8 mouse cellular contexts compared by ENCODE assay signal in genomic region chr5:106756937-106757371, GRCm38 (mm10). TPM values are rescaled to one million over a fixed set of nuclear protein-coding genes. Genes with fewer than 3 reads are reported as not detected.
A peak's percentile ranks its signal among the peaks of the same experiment; 100 is the strongest.
DNase-seq lines count a peak whose midpoint lies in the region; ATAC-seq and TF ChIP-seq lines count a peak whose summit lies in the region.

No protein-coding gene starts in this region.

- H3K4me2 ChIP-seq in kidney, embryonic 16.5 days (replicated peaks; ENCODE audit: low read depth, low read length): peak overlapping the region; percentile 51
- peak overlapping the region; percentile 64 for H3K4me2 ChIP-seq in forebrain, embryonic 13.5 days
- H3K4me2 ChIP-seq in liver, embryonic 15.5 days: peak overlapping the region; percentile 35

- peak; percentile 75 for ATAC-seq in kidney, embryonic 16.5 days (ENCODE audit: low FRiP score, low TSS enrichment)
- ATAC-seq in forebrain, embryonic 13.5 days: peak; percentile 88
- no peak for ATAC-seq in liver, embryonic 15.5 days (ENCODE audit: insufficient read depth)

- DNase-seq in kidney, adult 2 months: no peak
- peak; percentile 68 for DNase-seq in ZHBTc4 (ENCODE audit: low read depth, low spot score)
- DNase-seq in thymus, postnatal 10 days (ENCODE audit: low spot score in 2 of 2): peak; percentile 49 to 52
- no peak for DNase-seq in layer of hippocampus, adult 9-10 months (ENCODE audit: low spot score)
- DNase-seq in left cerebral cortex, adult 8-10 months (ENCODE audit: low spot score in 2 of 2): no peak

- peak overlapping the region; percentile 24 for H3K4me3 ChIP-seq in kidney, embryonic 16.5 days (ENCODE audit: low read length)
- H3K4me3 ChIP-seq in kidney, adult 2 months (ENCODE audit: insufficient read depth, low read depth, low read length): no peak overlapping the region
- peak overlapping the region; percentile 34 for H3K4me3 ChIP-seq in forebrain, embryonic 13.5 days
- 0 out of 2 replicates have a peak overlapping the region, but pooled peaks have one; percentile 8 for H3K4me3 ChIP-seq in liver, embryonic 15.5 days (replicated peaks)

- H3K27ac ChIP-seq in kidney, embryonic 16.5 days (ENCODE audit: low read length): no peak overlapping the region
- no peak overlapping the region for H3K27ac ChIP-seq in kidney, adult 2 months (ENCODE audit: insufficient read depth, low read depth, low read length)
- H3K27ac ChIP-seq in forebrain, embryonic 13.5 days: no peak overlapping the region
- H3K27ac ChIP-seq in liver, embryonic 15.5 days (replicated peaks): no peak overlapping the region

- no peak for TF ChIP-seq POLR2A in kidney, adult 2 months (IDR thresholded peaks at IDR 0.05; ENCODE audit: low read depth, low read length)

- no peak overlapping the region for H3K9ac ChIP-seq in kidney, embryonic 16.5 days (replicated peaks; ENCODE audit: low read length)
- H3K9ac ChIP-seq in forebrain, embryonic 13.5 days: peak overlapping the region; percentile 52
- H3K9ac ChIP-seq in liver, embryonic 15.5 days: no peak overlapping the region

- no peaks in the 10 kb centered on the region for H3K9me3 ChIP-seq in kidney, embryonic 16.5 days (ENCODE audit: low read length)
- H3K9me3 ChIP-seq in forebrain, embryonic 13.5 days (replicated peaks): no peaks in the 10 kb centered on the region
- H3K9me3 ChIP-seq in liver, embryonic 15.5 days (replicated peaks): no peaks in the 10 kb centered on the region

- peaks cover 9% of the 10 kb centered on the region; the same call in 1 of the 2 replicates for H3K4me1 ChIP-seq in kidney, embryonic 16.5 days (ENCODE audit: insufficient read depth, low read length)
- no peaks in the 10 kb centered on the region for H3K4me1 ChIP-seq in kidney, adult 2 months (ENCODE audit: control insufficient read depth, insufficient read depth, low read length)
- peaks cover 16% of the 10 kb centered on the region for H3K4me1 ChIP-seq in forebrain, embryonic 13.5 days
- H3K4me1 ChIP-seq in liver, embryonic 15.5 days (replicated peaks): 0 out of 2 replicates have a peak, but pooled peaks cover 6% of the 10 kb centered on the region

- peaks cover 11% of the 10 kb centered on the region for H3K27me3 ChIP-seq in kidney, embryonic 16.5 days (ENCODE audit: insufficient read depth, low read length)
- no peaks in the 10 kb centered on the region; the same call in 1 of the 2 replicates for H3K27me3 ChIP-seq in kidney, adult 2 months (replicated peaks; ENCODE audit: control insufficient read depth, insufficient read depth, low read length)
- H3K27me3 ChIP-seq in forebrain, embryonic 13.5 days: peaks cover 15% of the 10 kb centered on the region
- peaks cover 53% of the 10 kb centered on the region for H3K27me3 ChIP-seq in liver, embryonic 15.5 days

- H3K36me3 ChIP-seq in kidney, embryonic 16.5 days (ENCODE audit: insufficient read depth, low read length): no peaks in the 10 kb centered on the region
- H3K36me3 ChIP-seq in kidney, adult 2 months (ENCODE audit: control insufficient read depth, insufficient read depth, low read length): no peaks in the 10 kb centered on the region
- no peaks in the 10 kb centered on the region for H3K36me3 ChIP-seq in forebrain, embryonic 13.5 days (ENCODE audit: poor library complexity, severe bottlenecking)
- no peaks in the 10 kb centered on the region for H3K36me3 ChIP-seq in liver, embryonic 15.5 days (replicated peaks)

- TF ChIP-seq CTCF in kidney, adult 2 months (conservative IDR thresholded peaks at IDR 0.05; ENCODE audit: insufficient read depth, insufficient read length, low read depth, low read length): no peak

- 3% methylated on average over 10 of the region's 10 CpGs for WGBS in kidney, embryonic 16.5 days
- 7% methylated on average over 10 of the region's 10 CpGs for WGBS in kidney, adult 2 months
- under 1% methylated on average over 10 of the region's 10 CpGs for WGBS in forebrain, embryonic 13.5 days
- WGBS in liver, embryonic 15.5 days (ENCODE audit: insufficient replicate concordance): 6% methylated on average over 10 of the region's 10 CpGs

RNA-seq across cellular contexts. Expression of gene Zfp644, which starts 59.9 kb away (rescaled TPM):
- 44.8 and 59.8 TPM in 2 replicates for polyA plus RNA-seq in kidney, embryonic 16.5 days (2015; fragmentation: Nextera tagmentation; extraction: Ambion mirVana)
- 11.3 and 12.4 TPM in 2 replicates for polyA plus RNA-seq in kidney, adult 2 months (2012; rRNA removed)
- 85.2 and 88.5 TPM in 2 replicates for polyA plus RNA-seq in forebrain, embryonic 13.5 days (2015; fragmentation: Nextera tagmentation; extraction: Ambion mirVana)
- polyA plus RNA-seq in liver, embryonic 15.5 days (2015; fragmentation: Nextera tagmentation; extraction: Ambion mirVana): 16.5 and 16.7 TPM in 2 replicates
- total RNA-seq in left cerebral cortex, adult 8-10 months (2022): 100 to 1,000 TPM; 122 to 145 (median 134) TPM

Comparison
In these comparisons a context has a peak if more than half of its experiments do, and no peak if none do; other contexts are left out.
1. DNase-seq: peak in ZHBTc4 (single experiment) and thymus, postnatal 10 days (2 of 2); none in kidney, adult 2 months (single experiment), layer of hippocampus, adult 9-10 months (single experiment) and left cerebral cortex, adult 8-10 months (0 of 2).
2. Peak in every context shown above with its lines, with median percentiles within 50 percentile points of each other: H3K4me2 ChIP-seq.